Mouse (Mus musculus) spleen, adult 2 months (tissue): ENCODE results near the gene Sf3b5.

Source experiments
- CTCF ChIP-seq: fragments of 200-500 bp; IDR thresholded peaks from 2 replicates; pipeline ENCODE4 v1.5.1; 2011; ENCODE audit warnings: mild to moderate bottlenecking, inconsistent platforms; ENCODE audit not compliant: insufficient read depth, insufficient read length, insufficient replicate concordance; ENCODE audit errors: extremely low read depth
- POLR2A ChIP-seq: fragments of 200-500 bp; IDR thresholded peaks from 2 replicates; pipeline ENCODE4 v1.6.1; 2011; ENCODE audit warnings: low read depth, low read length, inconsistent platforms

DNA sequence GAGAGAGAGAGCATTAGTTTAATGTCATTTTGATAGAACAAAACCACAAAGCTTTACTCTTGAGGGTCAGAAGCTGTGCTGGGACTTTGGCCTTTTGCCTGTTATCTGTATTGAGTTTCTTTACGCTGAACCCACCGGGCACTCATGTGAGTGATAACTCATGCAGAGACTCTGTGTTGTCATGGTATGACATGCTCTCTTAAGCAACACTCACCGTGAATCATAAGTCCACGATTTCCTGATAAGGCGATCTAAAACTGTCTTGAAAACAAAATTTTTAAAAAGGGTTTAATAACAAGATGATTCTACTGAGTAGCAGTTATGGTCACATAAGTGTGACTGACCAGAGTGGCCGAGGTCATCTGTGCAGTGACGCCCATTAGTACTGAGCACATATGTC lies 28.6 kb upstream of the Sf3b5 start:
- TF ChIP-seq POLR2A (no peak), CTCF (no peak)
